Mouse (Mus musculus) liver, embryonic 14.5 days (tissue): ENCODE measurements at regions not wholly inside any gene's neighbourhood (a gene's known extent, or its start where the extent isn't known, plus 50 kb on each side); places are given as distances from the start of the nearest gene placed in this dataset.

ENCODE experiments used
- CTCF ChIP-seq: IDR thresholded peaks from 2 replicates; pipeline ENCODE4 v1.5.1; 2016; ENCODE audit warnings: antibody characterized with exemption, low read depth, control low read depth
- EP300 ChIP-seq: IDR thresholded peaks from 2 replicates; pipeline ENCODE4 v1.6.1; 2016; ENCODE audit warnings: antibody characterized with exemption, low read depth

DNA sequence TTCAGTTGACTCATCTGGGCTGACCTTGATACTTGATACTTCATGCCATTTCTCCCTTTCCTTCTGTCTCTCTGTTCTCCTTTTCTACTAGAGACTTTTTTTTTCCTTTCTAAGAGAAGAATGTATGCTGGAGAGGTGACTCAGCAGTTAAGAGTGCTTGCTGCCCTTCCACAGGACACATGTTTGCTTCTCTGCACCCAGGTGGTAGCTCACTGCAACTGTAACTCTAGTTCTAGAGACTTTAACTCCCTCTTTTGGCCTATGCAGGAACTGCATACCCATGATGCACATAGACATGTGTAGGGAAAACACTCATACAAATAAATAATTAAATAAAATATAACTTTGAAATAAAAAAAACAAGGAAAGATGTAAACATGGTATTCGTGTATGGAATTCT is 221.5 kb upstream of the Nr2f2 start:
- TF ChIP-seq CTCF, result no peak
- TF ChIP-seq EP300, result no peak
